Mouse (Mus musculus) CH12.LX (cell line): ENCODE data around the gene Smarca4. TPM values are rescaled to one million over a fixed set of nuclear protein-coding genes. Genes with fewer than 3 reads are reported as not detected.

Source experiments
- DNase-seq: peaks from one replicate; pipeline ENCODE4 v3.0.0-alpha.2; 2013; ENCODE audit errors: extremely low read depth
- H3K27ac ChIP-seq: 2 replicates; pipeline ENCODE4 v1.5.1; 2012; ENCODE audit warnings: low read depth, mild to moderate bottlenecking, control low read depth, moderate library complexity; ENCODE audit not compliant: insufficient read depth
- H3K27me3 ChIP-seq: replicated peaks from 2 replicates; pipeline ENCODE3; 2012; ENCODE audit warnings: inconsistent platforms
- H3K36me3 ChIP-seq, 2 experiments: replicated peaks in 1 of 2; 2 replicates each; pipeline versions ENCODE3 to v1.6.1; 2012; ENCODE audit warnings: inconsistent platforms in 1 of 2, low read length in 1 of 2, mild to moderate bottlenecking in 1 of 2, mixed read lengths in 1 of 2, moderate library complexity in 1 of 2; ENCODE audit not compliant: control insufficient read depth in 1 of 2, insufficient read depth in 1 of 2
- H3K4me1 ChIP-seq, 2 experiments: 2 replicates each; pipeline ENCODE4 v1.6.1; 2012; ENCODE audit warnings: inconsistent platforms in 1 of 2, moderate library complexity in 1 of 2; ENCODE audit not compliant: insufficient read depth in 2 of 2, control insufficient read depth in 1 of 2
- H3K4me2 ChIP-seq: 2 replicates; pipeline ENCODE4 v1.6.1; 2012; ENCODE audit warnings: low read depth, mild to moderate bottlenecking, control low read depth; ENCODE audit not compliant: poor library complexity, insufficient read depth, severe bottlenecking
- H3K4me3 ChIP-seq, 3 experiments: fragments of 150-350 bp in 1 of 3; sonication (generic) in 1 of 3; replicated peaks in 1 of 3; 2 replicates each; pipeline versions ENCODE3 to v1.5.1; 2011 to 2012; ENCODE audit warnings: low read depth in 2 of 3, low read length in 2 of 3, mild to moderate bottlenecking in 2 of 3, moderate library complexity in 2 of 3, control low read depth in 1 of 3, improper control_type of control experiment in 1 of 3, inconsistent platforms in 1 of 3, mixed read lengths in 1 of 3; ENCODE audit not compliant: poor library complexity in 1 of 3
- H3K79me2 ChIP-seq: replicated peaks from 2 replicates; pipeline ENCODE4 v1.6.1; 2012; ENCODE audit warnings: mild to moderate bottlenecking, moderate library complexity; ENCODE audit not compliant: control insufficient read depth, poor library complexity, insufficient read depth, severe bottlenecking; ENCODE audit errors: extremely low read depth
- H3K9ac ChIP-seq: 2 replicates; pipeline ENCODE4 v1.6.1; 2012; ENCODE audit warnings: low read depth, mild to moderate bottlenecking, control low read depth, moderate library complexity; ENCODE audit not compliant: insufficient read depth
- H3K9me3 ChIP-seq: replicated peaks from 2 replicates; pipeline ENCODE3; 2012; ENCODE audit warnings: low read length, inconsistent platforms, mixed read lengths
- CHD1 ChIP-seq: IDR thresholded peaks from 2 replicates; pipeline ENCODE4 v1.6.1; 2012; ENCODE audit warnings: low read depth, low read length, improper control_type of control experiment, inconsistent platforms
- CTCF ChIP-seq, 2 experiments: IDR thresholded peaks in 1 of 2; conservative IDR thresholded peaks in 1 of 2; 2 replicates each; pipeline ENCODE4 v1.5.1; 2011 to 2012; ENCODE audit warnings: low read depth in 2 of 2, low read length in 2 of 2, improper control_type of control experiment in 1 of 2, inconsistent platforms in 1 of 2, mild to moderate bottlenecking in 1 of 2, moderate library complexity in 1 of 2
- ELF1 ChIP-seq: IDR thresholded peaks from 2 replicates; pipeline ENCODE4 v1.6.1; 2014; ENCODE audit warnings: low read depth, mild to moderate bottlenecking, inconsistent platforms, low read length, improper control_type of control experiment
- EP300 ChIP-seq: IDR thresholded peaks from 2 replicates; pipeline ENCODE4 v1.6.1; 2011; ENCODE audit warnings: low read length, improper control_type of control experiment
- GABPA ChIP-seq: IDR thresholded peaks from 2 replicates; pipeline ENCODE4 v1.6.1; 2012; ENCODE audit warnings: low read depth, low read length, improper control_type of control experiment, inconsistent platforms; ENCODE audit not compliant: insufficient replicate concordance
- HCFC1 ChIP-seq: IDR thresholded peaks from 2 replicates; pipeline ENCODE4 v1.6.1; 2012; ENCODE audit warnings: low read depth, mild to moderate bottlenecking, inconsistent platforms, low read length, improper control_type of control experiment
- JUN ChIP-seq: IDR thresholded peaks from 2 replicates; pipeline ENCODE4 v1.6.1; 2011; ENCODE audit warnings: low read depth, mild to moderate bottlenecking, low read length, improper control_type of control experiment, moderate library complexity; ENCODE audit not compliant: insufficient read depth
- JUND ChIP-seq: conservative IDR thresholded peaks from 2 replicates; pipeline ENCODE4 v1.6.1; 2011; ENCODE audit warnings: low read depth, low read length, improper control_type of control experiment
- KAT2A ChIP-seq: IDR thresholded peaks from 2 replicates; pipeline ENCODE4 v1.6.1; 2012; ENCODE audit warnings: low read length, improper control_type of control experiment, inconsistent platforms; ENCODE audit not compliant: insufficient replicate concordance
- MAFK ChIP-seq: IDR thresholded peaks from 2 replicates; pipeline ENCODE4 v1.6.1; 2011; ENCODE audit warnings: low read length, improper control_type of control experiment; ENCODE audit not compliant: insufficient replicate concordance
- MAX ChIP-seq: IDR thresholded peaks from 2 replicates; pipeline ENCODE4 v1.6.1; 2011; ENCODE audit warnings: low read length, improper control_type of control experiment
- MAZ ChIP-seq: IDR thresholded peaks from 2 replicates; pipeline ENCODE4 v1.6.1; 2012; ENCODE audit warnings: low read depth, mild to moderate bottlenecking, inconsistent platforms, low read length, improper control_type of control experiment, moderate library complexity
- MEF2A ChIP-seq: IDR thresholded peaks from 2 replicates; pipeline ENCODE4 v1.6.1; 2014; ENCODE audit warnings: low read depth, mild to moderate bottlenecking, inconsistent platforms, low read length, improper control_type of control experiment, borderline replicate concordance
- MXI1 ChIP-seq: IDR thresholded peaks from 2 replicates; pipeline ENCODE4 v1.6.1; 2011; ENCODE audit warnings: mild to moderate bottlenecking, low read depth, low read length, improper control_type of control experiment
- MYC ChIP-seq: IDR thresholded peaks from 2 replicates; pipeline ENCODE4 v1.6.1; 2011; ENCODE audit warnings: low read depth, mild to moderate bottlenecking, improper control_type of control experiment, low read length
- NELFE ChIP-seq: IDR thresholded peaks from 2 replicates; pipeline ENCODE4 v1.6.1; 2011; ENCODE audit warnings: low read depth, low read length, improper control_type of control experiment
- NRF1 ChIP-seq: IDR thresholded peaks from 2 replicates; pipeline ENCODE4 v1.6.1; 2014; ENCODE audit warnings: low read depth, mild to moderate bottlenecking, inconsistent platforms, low read length, improper control_type of control experiment, moderate library complexity
- PAX5 ChIP-seq: IDR thresholded peaks from 2 replicates; pipeline ENCODE4 v1.6.1; 2012; ENCODE audit warnings: low read length, inconsistent platforms, mixed read lengths
- POLR2A ChIP-seq: IDR thresholded peaks from 2 replicates; pipeline ENCODE4 v1.6.1; 2011; ENCODE audit warnings: low read depth, mild to moderate bottlenecking, improper control_type of control experiment, low read length
- POLR2AphosphoS2 ChIP-seq: IDR thresholded peaks from 2 replicates; pipeline ENCODE4 v1.6.1; 2011; ENCODE audit warnings: low read depth, low read length, improper control_type of control experiment
- RCOR1 ChIP-seq: conservative IDR thresholded peaks from 2 replicates; pipeline ENCODE4 v1.6.1; 2012; ENCODE audit warnings: low read depth, mild to moderate bottlenecking, inconsistent platforms, low read length, improper control_type of control experiment
- TCF12 ChIP-seq: IDR thresholded peaks from 2 replicates; pipeline ENCODE4 v1.6.1; 2014; ENCODE audit warnings: low read depth, mild to moderate bottlenecking, inconsistent platforms, low read length, improper control_type of control experiment
- UBTF ChIP-seq: IDR thresholded peaks from 2 replicates; pipeline ENCODE4 v1.6.1; 2012; ENCODE audit warnings: low read depth, mild to moderate bottlenecking, inconsistent platforms, low read length, improper control_type of control experiment, moderate library complexity
- USF1 ChIP-seq: IDR thresholded peaks from 2 replicates; pipeline ENCODE4 v1.6.1; 2014; ENCODE audit warnings: low read depth, mild to moderate bottlenecking, inconsistent platforms, low read length, improper control_type of control experiment
- USF2 ChIP-seq: conservative IDR thresholded peaks from 2 replicates; pipeline ENCODE4 v1.6.1; 2011; ENCODE audit warnings: low read depth, low read length, improper control_type of control experiment
- ZC3H11A ChIP-seq: IDR thresholded peaks from 2 replicates; pipeline ENCODE4 v1.6.1; 2012; ENCODE audit warnings: low read depth, mild to moderate bottlenecking, inconsistent platforms, low read length, improper control_type of control experiment
- ZKSCAN1 ChIP-seq: IDR thresholded peaks from 2 replicates; pipeline ENCODE4 v1.6.1; 2012; ENCODE audit warnings: low read depth, inconsistent platforms, low read length, improper control_type of control experiment, borderline replicate concordance
- ZMIZ1 ChIP-seq: IDR thresholded peaks from 2 replicates; pipeline ENCODE4 v1.6.1; 2012; ENCODE audit warnings: low read depth, mild to moderate bottlenecking, inconsistent platforms, low read length, improper control_type of control experiment
- ZNF384 ChIP-seq: IDR thresholded peaks from 2 replicates; pipeline ENCODE4 v1.6.1; 2012; ENCODE audit warnings: low read depth, low read length, improper control_type of control experiment, inconsistent platforms
- dilution Hi-C: fragments of 300-500 bp; cut with MboI; formaldehyde crosslinking; loops from 2 replicates; pipeline ENCODE4 v1.14.3; 2020; ENCODE audit warnings: low sequenced_read_pairs; ENCODE audit not compliant: extremely low pct_unique_long_range_greater_than_20kb, extremely low pct_ligation_motif_present
- in situ Hi-C: fragments of 300-500 bp; cut with MboI; formaldehyde crosslinking; loops from 3 replicates; pipeline ENCODE4 v1.14.3; 2019; ENCODE audit warnings: low sequenced_read_pairs, low pct_ligation_motif_present, low pct_unique_long_range_greater_than_20kb, mixed read lengths
- polyA plus RNA-seq: library from polyadenylated mRNA; unstranded; fragments of >175 nt; gene quantifications from 2 replicates; pipeline ENCODE4 v1.2.1, GENCODE M21; 2012; ENCODE audit warnings: low read depth; ENCODE audit not compliant: insufficient read length
- total RNA-seq, 2 experiments: library from RNA; depleted of rRNA; stranded (reverse); fragments of 300-350 nt in 1 of 2; fragments of >200 nt in 1 of 2; gene quantifications; 2 replicates each; pipeline ENCODE4 v1.2.3; 2012 to 2014

Gene Smarca4
- total and polyA plus RNA-seq, 3 experiments, result 33.8 to 86.2 (median 74.3) TPM

DNA sequence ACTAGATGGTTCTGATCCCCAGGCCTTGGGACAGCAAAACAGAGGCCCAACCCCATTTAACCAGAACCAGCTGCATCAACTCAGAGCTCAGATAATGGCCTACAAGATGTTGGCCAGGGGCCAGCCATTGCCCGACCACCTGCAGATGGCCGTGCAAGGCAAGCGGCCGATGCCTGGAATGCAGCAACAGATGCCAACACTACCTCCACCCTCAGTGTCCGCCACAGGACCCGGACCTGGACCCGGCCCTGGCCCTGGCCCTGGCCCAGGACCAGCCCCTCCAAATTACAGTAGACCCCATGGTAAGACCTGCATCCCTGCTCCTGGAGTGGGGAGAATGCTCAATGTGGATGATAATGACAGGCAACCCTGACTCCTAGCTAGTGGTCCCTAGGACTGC lies 19.7 kb downstream of the Smarca4 start:
- Histone ChIP-seq H3K9me3 (no peaks in the 10 kb centered on the region), H3K4me1 (no peaks in the 10 kb centered on the region), H3K27ac (no peak overlapping the region), H3K9ac (no peak overlapping the region), H3K4me2 (no peak overlapping the region), H3K79me2 (peaks cover 17% of the 10 kb centered on the region), H3K36me3 (peaks cover 79 to 97% of the 10 kb centered on the region in 2 experiments), H3K4me3 (no peak overlapping the region), H3K27me3 (no peaks in the 10 kb centered on the region)
- TF ChIP-seq MXI1 (no peak), GABPA (no peak), TCF12 (no peak), KAT2A (no peak), USF1 (no peak), JUN (no peak), ELF1 (no peak), EP300 (no peak), ZMIZ1 (no peak), USF2 (no peak), PAX5 (no peak), ZKSCAN1 (no peak)
- no peak for DNase-seq
- dilution Hi-C loops, result no loop called here
- in situ Hi-C loops, result no loop called here

DNA sequence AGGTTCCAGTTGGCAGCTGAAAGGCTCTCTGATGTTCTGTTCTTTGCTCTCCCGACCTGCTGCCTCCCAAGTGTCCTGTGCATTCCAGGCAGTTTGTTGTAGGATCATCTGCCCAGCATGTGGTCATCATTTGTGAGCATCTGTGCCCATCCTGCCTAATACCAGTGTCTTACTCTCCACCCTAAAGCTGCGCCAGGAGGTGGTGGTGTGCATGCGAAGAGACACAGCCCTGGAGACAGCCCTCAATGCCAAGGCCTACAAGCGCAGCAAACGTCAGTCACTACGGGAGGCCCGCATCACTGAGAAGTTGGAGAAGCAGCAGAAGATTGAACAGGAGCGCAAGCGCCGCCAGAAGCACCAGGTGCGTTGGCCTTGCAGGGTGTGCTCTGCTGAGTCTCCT lies 23.1 kb downstream of the Smarca4 start:
- in situ Hi-C loops (no loop called here), dilution Hi-C loops (no loop called here)
- Histone ChIP-seq H3K36me3 (peaks cover 91 to 99% of the 10 kb centered on the region in 2 experiments), H3K27me3 (no peaks in the 10 kb centered on the region), H3K4me2 (no peak overlapping the region), H3K27ac (no peak overlapping the region), H3K4me3 (no peak overlapping the region), H3K9me3 (no peaks in the 10 kb centered on the region), H3K79me2 (no peaks in the 10 kb centered on the region), H3K4me1 (no peaks in the 10 kb centered on the region), H3K9ac (no peak overlapping the region)
- DNase-seq, result no peak
- TF ChIP-seq ZC3H11A (no peak), MAZ (no peak), MYC (no peak), CHD1 (no peak), MAFK (no peak), NRF1 (no peak), JUND (no peak), MAX (no peak), NELFE (no peak), RCOR1 (no peak), ZNF384 (no peak), GABPA (no peak), POLR2AphosphoS2 (no peak), HCFC1 (no peak), POLR2A (no peak), CTCF (conservative IDR thresholded peaks at IDR 0.05 in 1 of 2, IDR thresholded peaks at IDR 0.05 in 1 of 2; ENCODE audit: low read depth in 2 of 2, low read length in 2 of 2) (no peak), MEF2A (no peak), USF2 (no peak), UBTF (no peak)
